Mouse (Mus musculus) right cerebral cortex, postnatal 25 days (tissue): ENCODE data around the gene Smtnl2.

Source experiments
- DNase-seq: peaks from one replicate; pipeline ENCODE4 v3.0.0; 2022

Smtnl2 gene

DNA sequence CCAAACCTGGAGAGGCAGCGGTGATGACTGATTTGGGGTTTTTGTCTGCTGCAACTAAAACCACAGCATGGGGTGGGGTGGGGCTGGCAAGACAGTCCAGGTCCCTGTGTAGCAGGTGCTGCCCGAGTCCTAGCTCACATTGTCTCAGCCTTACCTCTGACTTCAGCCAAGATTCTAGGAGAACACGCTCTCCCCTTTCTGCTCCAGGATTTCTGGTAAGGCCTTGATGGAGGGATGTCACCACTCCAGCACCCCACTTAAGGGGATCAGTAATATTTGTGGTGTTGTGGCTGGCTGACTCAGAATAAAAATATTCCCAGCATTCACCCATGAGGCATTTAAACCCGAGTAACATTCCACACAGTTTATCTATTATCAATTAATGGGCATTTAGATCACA, 12.2 kb upstream of the Smtnl2 start:
- DNase-seq, result no peak

DNA sequence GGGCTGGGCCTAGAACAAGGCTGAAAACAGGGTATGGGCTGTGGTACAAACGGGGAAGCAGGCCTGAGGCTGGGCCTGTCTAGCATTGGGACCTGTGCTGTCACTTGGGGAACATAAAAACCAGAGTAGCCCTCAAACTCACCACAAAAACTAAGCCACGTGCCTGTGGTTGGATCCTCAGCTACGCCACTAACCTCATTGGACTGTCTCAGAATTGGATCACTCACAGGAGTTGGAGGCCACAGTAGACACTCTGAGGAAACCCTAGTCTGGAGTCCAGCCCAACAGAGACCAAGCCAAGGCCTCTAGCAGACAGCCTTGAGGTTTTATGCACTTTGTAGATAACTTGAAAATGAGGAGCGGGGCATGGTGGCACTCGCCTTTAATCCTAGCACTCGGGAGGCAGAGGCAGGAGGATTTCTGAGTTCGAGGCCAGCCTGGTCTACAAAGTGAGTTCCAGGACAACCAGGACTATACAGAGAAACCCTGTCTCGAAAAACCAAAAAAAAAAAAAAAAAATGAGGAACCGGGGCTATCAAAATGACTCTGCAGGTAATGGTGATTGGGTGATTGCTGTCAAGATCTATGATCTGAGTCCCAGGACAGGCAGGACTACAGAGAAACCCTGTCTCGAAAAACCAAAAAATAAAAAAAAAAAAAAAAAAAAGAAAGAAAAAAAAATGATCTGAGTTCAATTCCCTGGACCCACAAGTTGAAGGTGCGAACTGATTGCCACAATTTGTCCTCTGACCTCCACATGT, 10.2 kb upstream of the Smtnl2 start:
- DNase-seq, result no peak

DNA sequence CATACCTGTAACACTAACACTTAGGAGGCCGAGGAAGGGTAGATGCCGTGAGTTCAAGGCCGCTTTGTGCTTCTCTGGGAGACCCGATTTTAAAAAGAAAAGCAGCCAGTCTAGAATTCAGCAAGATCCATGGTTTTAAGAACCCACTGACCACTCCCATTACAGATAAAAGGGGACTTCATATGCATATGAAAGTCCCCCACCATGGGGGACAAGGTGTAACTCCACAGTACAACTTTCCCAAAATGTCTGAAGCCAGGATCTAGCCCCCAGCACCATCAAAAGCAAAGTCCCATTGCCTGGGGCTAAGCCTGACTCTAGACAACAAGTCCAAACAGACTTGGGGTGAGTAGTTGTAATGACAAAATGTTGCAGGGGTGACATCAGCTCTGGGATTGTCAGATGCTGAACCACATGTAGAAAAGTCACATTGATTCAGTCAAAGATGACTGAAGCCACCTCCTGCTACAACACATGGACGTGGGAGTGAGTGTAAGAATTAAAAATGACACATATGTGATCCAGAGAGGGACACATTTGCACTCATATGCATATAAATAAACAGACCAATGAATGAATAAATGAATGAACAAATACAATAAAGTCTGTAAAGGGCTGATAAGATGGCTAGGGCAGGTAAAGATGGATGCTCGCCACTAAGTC, 9.1 kb upstream of the Smtnl2 start:
- no peak for DNase-seq

DNA sequence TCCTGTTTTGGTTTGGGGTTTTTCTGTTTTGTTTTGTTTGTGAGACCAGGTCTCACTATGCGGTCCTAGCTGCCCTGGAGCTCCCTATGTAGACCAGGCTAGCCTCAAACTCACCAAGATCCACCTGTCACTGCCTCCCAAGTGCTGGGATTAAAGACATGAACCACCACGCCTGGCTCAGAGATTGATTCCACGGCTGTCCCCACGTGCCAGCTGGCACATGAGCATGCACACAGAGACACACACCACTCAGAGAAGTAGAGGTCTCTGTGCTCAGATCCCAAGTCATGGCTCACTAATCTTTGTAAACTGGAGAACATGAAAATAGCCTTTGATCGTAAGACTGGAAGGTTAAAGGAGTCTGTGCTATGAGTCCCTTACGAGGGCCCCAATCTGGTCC, 7.5 kb upstream of the Smtnl2 start:
- no peak for DNase-seq

DNA sequence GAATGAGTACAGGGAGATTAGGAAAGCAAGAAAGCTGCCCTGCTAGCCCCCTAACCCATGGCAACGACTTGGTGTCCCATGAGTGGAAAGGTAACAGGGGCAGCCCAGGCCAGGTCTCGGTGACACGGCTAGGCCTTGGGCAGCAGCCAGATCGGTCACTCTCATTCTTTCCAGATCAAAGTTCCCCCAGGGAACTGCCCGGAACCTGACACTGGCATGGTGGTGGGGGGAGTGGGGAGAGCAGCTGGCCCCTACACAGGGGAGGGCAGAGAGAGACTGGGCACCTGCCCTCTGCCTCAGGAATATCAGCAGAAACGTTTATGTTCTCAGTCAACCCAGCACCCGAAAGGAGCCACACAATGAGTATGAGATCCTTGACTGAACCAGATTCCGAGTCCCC, 6.7 kb upstream of the Smtnl2 start:
- no peak for DNase-seq

DNA sequence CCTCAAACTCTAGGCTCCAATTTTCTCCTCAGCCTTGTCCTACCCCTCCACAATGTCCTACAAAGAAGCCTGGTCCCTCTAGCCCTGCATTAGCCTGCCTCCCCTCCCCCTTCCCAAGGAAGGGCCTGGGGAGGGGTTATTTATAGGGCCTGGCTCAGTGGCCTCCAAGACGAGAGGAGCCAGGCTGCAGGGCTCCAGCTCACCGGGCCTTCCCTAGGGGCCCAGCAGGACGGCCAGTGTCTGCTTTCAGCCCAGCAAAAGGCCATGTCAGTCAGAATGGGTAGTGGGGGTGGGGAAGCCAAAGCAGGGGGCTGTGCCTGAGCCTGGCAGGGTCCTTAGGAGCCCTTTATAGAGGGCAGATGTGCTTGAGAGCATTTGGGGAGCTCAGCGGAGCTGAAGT, 5.9 kb upstream of the Smtnl2 start:
- no peak for DNase-seq

DNA sequence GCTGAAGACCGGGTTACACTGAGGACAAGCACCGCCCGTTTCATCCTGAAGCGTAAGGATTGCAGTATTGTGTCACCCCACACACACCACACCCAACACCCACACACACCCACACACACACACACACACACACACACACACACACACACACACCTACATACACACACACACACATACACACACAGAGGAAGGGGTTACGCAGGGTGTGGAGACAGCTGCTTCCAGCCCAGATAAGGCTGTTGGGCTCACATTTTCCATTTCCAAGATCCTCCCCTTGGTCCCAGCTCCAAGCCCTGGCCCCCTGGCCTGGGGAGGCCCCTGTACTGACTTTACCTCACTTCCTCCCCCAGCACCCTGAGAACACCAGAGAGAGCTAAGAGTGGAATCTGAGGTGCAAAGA, 5.2 kb upstream of the Smtnl2 start:
- DNase-seq, result no peak

DNA sequence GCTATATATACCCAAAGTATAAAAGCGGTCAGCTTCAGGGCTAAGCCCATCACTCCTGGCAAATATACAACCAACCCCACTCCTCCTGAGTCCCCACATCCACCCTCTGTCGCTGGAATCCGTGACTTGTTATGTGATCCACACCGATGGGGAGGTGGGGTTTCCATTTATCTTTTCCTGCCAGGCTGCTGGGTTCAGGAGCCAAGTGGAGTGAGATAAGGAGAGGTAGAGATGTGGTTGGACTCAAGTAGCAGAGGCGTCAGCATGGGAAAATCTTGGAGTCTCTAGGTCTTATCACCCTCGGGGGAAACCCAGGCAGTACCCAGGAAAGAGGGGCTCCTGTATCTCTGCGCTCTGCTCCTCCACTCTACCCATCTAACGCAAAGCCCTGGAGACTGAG, 3.6 kb upstream of the Smtnl2 start:
- DNase-seq, result no peak

DNA sequence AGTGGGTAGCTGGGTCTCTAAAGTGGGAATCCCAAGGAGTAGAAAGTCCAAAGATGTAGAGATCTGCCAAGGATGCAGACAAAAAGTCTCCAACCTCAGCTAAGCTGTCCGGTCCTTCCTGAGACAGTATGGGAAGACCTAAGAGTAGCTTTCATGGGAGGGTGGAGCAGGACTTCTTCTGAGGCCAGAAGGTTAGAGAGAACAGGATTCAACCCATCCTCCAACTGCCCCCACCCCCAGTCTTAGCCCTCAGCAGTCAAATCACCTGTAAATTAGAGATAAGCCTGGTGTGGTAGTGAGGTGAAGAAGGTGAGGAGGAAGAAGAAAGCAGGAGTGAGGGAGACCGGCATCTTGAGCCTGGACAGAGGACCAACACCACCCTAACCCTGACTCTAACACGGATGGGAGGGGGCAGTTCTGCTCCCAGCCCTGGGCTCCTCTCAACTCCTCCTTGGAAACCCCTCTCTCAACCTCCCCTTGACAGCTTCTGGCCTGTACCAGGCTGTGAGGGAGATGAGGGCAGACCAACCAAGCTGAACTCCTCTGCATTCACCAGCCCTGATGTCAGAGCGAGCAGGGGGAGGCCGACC, 2.2 kb upstream of the Smtnl2 start:
- no peak for DNase-seq

DNA sequence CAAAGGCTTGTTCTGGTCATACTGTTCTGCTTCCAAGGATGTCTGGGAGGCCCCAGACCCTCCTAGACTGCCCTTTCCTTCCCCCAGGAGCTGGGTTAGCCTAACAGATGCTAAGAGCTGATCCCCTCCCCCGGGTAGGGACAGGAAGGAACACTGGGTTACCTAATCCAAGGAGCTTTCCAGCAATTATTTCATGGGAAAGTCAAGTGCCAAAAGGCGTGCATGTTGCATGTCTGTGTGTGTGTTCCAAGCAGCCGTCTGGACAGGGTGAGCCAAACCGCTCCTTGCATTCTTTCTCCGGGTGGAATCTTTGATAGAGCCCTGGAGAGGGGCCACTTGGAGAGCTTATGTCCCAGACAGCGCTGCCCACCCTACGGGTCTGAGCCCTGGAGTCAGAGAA, 1.5 kb upstream of the Smtnl2 start:
- no peak for DNase-seq

DNA sequence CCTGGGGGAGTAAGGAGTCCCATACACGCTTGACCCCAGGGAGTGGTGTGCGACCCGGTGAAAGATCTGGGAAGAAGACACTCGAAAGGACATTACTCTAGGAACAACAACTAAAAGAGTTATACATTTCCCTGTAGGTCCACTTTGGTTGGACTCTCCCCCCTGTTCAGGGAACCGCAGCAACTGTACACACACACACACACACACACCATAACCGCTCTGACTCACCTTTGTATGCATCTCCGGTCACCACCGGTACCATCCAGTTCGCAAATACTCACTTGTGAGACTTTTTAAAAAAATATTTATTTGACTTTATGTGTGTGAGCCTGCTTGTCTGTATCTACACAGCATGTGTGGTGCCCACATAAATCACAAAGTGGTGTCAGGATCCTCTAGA, 432 bp upstream of the Smtnl2 start:
- no peak for DNase-seq

DNA sequence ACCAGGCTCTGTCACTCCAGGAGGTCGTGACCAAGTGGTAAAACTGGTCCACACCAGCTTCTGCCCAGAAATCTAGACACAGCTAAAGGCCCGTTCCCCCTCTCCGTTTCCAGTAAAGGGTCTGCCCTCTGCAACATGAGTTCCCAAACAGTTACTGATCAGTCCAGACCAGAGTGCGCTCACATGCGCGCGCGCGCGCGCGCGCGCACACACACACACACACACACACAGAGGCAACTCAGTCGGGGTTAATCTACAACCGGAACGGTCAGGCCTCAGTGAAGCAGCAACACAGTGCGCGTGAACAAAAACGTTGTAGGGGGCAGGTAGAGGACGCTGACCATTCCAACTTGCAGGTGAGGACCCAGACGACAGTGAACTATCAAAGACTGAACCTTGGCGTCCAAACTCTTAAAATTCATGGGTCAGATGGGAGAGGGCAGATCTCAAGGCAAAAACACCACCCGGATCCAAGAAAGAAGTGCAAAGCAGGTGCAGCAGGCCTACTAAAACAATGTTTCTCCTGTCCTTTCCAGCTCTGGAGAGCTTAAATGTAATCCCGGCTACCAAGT, 906 bp downstream of the Smtnl2 start:
- no peak for DNase-seq

DNA sequence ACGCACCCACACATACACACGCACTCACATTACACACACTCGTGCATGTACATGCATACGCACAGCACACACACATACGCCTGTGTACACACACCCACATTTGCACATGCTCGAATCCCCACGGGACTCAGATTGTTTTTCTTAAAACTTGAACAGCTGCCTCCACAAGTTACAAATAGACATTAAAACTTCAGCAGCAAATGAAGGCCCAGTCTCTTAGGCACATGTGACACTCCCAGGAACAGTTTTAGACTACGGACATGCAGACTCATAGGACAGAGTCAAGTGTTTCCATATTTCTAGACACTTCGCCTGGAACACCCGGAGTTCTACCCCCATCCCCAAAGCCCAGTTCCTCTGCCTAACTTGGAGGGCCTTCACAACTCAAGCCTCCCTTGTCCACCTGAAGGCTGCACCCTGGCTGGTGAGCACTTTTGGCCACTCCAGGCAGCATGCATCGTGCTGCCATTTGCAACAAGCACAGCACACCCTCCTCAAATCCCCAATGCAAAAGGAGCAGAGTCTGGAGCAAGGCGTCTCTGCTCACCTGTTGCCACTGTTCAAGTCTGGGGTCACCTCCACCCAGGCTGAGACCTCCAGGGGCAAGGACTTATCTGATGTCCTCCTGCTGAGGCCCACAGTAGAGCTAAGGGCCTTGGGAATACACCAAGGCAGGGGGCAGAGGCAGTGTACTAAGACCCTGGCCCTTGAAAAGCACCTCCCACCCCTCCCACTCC, 1.7 kb downstream of the Smtnl2 start:
- DNase-seq, result no peak

DNA sequence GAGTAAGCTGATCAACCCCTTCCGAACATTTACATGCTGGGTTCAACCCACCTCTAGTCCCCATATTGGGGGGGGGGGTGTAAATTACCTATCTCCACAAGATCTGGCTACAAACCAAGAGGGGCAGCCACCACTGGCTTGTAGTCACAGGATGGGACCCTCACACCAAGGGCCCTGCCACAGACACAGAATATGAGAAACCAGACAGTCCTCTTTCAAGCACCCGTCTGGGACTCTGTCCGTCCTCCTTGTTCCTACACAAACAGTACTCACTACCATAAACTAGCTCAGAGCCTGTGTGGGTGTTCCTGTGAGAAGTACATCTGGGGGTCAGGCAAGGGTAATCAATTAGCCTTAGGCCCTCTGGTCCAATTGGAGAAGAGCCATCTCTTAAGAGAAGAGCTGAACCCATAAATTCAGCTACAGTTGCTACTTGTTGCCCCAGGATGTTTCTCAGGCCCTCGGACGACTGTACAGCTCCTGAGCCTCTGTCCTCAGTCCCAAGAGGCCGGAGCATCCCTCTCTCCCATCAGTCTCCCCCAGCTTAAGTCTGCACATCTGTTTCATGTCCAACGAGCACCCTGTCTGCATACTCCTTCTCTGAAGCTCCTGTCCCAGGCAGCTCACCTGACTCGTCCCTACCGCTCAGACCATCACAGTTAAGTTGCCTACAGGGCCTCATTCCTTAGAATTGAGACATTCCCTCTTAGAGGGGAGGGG, 2.9 kb downstream of the Smtnl2 start:
- no peak for DNase-seq

DNA sequence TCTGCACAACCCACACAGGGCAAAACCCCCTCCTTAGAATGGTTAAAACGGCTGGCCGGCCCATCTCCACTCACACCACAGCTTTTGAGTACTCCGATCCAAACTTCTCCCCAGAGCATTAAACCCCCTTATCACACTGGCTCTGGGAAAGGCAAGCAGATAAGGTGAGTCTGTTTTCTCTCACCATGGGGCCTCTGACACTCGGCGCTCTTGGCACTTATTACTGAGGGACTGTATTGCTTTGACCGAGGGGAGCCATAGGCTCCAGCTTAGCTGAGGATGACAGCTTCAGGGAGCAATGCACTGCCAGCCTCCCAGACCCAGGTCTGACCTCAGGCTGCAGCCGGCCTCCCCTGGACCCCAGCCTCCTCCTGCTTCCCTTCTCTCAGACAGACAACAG, 3.9 kb downstream of the Smtnl2 start:
- no peak for DNase-seq

DNA sequence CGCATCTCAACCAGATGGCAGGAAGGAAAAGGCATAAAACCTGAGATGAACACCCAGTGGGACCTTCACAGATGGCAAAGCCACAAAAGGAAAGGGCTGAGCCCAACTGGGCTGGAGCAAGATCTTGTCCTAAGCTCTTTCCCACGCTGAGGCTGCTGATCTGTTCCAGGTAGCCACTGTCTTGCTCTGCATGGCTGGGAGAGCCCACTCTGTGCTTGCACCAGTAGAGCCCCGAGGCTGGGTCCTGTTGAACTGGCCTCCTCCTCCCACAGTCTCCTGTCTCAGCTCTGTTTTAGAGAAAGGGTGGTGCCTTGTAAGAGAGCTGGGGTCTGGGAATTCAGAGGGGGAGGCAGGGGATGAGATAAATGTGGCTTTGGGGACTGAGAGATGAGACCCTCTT, 4.4 kb downstream of the Smtnl2 start:
- DNase-seq, result no peak

DNA sequence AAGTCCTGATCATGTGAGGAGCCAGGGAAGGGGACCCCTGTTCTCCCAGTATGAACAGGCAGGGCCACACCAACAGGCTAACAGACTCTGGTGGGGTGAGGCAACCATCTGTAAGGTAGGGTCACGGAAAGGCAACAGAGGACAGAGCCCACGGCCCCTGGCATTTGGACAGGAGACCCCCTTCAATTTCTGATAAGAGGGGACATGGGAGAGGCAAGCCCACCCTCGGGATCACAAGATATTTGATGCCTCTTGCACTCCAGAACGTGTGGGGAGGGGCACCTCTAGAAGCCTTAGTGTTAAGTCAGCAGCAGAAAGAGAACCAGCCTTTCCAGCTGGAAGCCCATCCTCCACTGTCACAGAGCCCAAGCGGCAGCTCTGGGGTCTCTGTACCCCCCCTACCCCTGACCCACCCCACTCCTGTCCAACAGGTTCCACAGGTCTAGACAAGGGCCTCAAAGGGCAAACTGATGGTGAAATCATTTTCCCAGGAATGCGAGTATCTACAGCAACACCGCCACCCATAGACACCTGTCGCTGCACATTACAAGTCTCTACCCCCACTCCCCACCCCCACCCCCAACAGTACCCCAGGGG, 5.3 kb downstream of the Smtnl2 start:
- DNase-seq, result no peak

DNA sequence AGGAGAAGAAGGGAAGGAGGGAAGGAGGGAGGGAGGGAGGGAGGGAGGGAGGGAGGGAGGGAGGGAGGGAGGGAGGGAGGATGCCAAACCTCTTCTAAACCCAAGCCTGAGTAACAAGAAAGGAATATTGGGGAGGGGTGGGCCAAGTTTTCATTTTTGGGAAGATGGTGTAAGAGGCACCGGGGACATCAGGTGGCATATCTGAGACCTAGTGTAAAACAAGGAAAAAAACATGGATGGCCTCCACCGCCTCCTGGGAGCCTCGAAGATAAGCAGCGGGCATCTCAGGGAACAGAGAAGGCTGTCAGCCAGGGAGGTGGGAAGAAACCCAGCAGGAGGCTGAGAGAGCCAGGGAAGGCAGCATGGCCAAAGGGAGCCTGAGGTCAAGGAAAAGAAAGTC, 6.0 kb downstream of the Smtnl2 start:
- DNase-seq, result no peak

DNA sequence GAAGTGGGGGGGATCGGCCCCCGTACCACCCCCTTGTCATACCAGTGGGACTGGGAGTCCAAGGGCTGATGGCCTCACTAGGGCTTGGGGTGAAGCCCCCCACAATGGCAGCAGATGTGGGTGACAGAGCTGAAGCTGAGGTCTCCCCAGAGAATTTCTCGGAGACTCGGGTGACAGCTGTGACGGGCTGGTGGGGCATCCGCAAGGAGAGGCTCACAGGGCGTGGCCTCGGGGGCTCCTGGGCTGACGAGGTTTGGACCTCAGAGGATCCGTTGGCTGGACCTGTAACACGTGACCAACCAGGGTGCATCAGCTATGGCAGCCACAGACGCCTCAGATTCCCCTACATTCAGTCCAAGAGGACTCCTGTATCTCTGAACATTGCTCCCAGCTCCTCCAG, 8.5 kb downstream of the Smtnl2 start:
- no peak for DNase-seq

DNA sequence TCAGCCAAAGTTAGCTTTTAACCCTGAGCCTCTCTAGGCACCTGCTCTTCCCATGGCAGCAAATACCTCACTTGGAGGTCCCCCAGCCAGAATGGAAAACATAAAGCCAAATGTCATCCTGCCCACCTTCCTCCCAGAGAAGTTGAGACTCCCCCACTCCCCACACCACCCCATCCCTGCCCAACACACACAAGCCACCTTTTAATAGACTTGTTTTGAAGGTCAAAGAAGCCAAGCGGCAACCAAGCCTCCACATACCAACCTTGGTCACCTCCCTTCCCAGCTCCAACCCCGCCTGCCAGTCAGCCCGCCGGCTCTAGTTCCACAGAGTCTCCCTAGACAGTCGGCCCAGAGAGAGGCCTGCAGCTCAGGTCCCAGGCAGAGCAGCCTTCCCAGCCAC, 9.5 kb downstream of the Smtnl2 start:
- no peak for DNase-seq

DNA sequence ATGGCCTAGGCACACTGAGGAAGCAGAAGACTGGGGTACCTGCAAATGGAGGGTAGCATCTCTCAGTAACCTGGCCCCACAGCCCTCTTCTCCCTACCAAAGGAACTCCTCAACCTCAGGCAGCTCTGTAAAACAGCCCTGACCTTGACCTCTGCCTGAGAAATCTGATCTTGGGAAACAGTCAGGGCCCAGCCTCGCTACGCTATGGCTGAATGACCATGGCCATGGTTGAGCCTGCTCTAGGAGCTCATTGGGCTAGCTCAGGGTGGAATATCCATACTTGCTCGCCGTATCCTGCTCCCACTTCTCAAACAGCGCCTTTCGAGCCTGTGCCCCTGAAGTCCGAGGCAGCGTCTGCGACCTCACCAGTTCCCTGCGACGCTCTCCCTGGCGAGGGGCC, 10.4 kb downstream of the Smtnl2 start:
- no peak for DNase-seq

DNA sequence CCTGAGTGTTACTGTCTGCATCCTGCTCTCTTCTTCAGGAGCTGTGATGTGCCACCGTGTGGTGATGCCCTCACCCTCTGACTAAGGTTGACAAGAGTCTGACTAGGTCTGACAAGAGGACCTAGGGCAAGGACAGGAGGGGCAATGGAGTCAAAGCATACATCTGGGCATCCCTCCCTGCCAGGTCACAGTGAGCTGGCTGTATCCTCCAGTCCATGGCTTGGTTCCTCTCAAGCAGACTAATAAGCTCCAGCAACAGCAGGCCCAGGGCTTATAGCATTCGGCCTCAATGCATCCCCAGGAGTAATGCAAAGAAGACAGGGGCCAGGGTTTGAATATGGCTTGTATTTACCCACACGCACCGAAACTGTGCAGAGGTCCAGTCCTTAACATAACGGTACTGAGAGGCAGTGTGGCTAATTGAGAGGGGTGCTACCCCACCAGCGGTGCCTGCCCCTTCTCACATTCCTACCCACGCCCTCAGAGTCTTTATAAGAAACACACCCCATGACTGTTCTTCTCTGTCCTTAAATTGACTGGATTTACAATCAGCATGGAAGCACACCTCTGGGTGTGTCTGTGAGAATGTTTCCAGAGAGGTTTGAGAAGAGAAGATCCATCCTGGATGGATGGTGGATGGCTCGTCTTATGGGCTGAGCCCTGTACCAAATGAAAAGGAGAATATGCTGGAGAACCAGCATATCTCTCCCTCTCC, 13.5 kb downstream of the Smtnl2 start:
- no peak for DNase-seq
